Mouse (Mus musculus) forebrain, embryonic 11.5 days (tissue): ENCODE results near the gene Map4k2. TPM values are rescaled to one million over a fixed set of nuclear protein-coding genes. Genes with fewer than 3 reads are reported as not detected.

Experiments used
- ATAC-seq: fragments of 200-750 bp; cut with Nextera tagmentation; replicated peaks from 2 replicates; pipeline ENCODE4 v1.8.0; 2017; ENCODE audit warnings: moderate TSS enrichment; ENCODE audit not compliant: low FRiP score
- DNase-seq: peaks from one replicate; pipeline ENCODE4 v3.0.0-alpha.2; 2017; ENCODE audit warnings: low spot score
- H3K27ac ChIP-seq: fragments of 300-500 bp; sonication (generic); 2 replicates; pipeline ENCODE4 v1.5.1; 2014; ENCODE audit warnings: low read depth, low read length
- H3K27me3 ChIP-seq: fragments of 300-500 bp; sonication (generic); 2 replicates; pipeline ENCODE4 v1.6.1; 2014; ENCODE audit warnings: mild to moderate bottlenecking, low read length, mixed read lengths; ENCODE audit not compliant: control insufficient read depth, insufficient read depth
- H3K36me3 ChIP-seq: fragments of 300-500 bp; sonication (generic); 2 replicates; pipeline ENCODE4 v1.6.1; 2014; ENCODE audit warnings: mild to moderate bottlenecking, low read length, moderate library complexity, mixed read lengths; ENCODE audit not compliant: control insufficient read depth, insufficient read depth
- H3K4me1 ChIP-seq: fragments of 300-500 bp; sonication (generic); replicated peaks from 2 replicates; pipeline ENCODE4 v1.6.1; 2014; ENCODE audit warnings: low read length, mixed read lengths; ENCODE audit not compliant: control insufficient read depth, insufficient read depth
- H3K4me2 ChIP-seq: fragments of 300-500 bp; sonication (generic); 2 replicates; pipeline ENCODE4 v1.6.1; 2014; ENCODE audit warnings: low read depth, mild to moderate bottlenecking, low read length, moderate library complexity, mixed read lengths; ENCODE audit not compliant: severe bottlenecking
- H3K4me3 ChIP-seq: fragments of 300-500 bp; sonication (generic); 2 replicates; pipeline ENCODE4 v1.5.1; 2014; ENCODE audit warnings: low read depth, low read length
- H3K9ac ChIP-seq: fragments of 300-500 bp; sonication (generic); 2 replicates; pipeline ENCODE4 v1.6.1; 2014; ENCODE audit warnings: low read length
- H3K9me3 ChIP-seq: fragments of 300-500 bp; sonication (generic); 2 replicates; pipeline ENCODE4 v1.6.1; 2016; ENCODE audit warnings: low read length, mixed read lengths; ENCODE audit not compliant: control insufficient read depth
- WGBS: fragments of 180-500 bp; shearing (Covaris S2); extraction: QIAGEN DNeasy Blood & Tissue Kit; methylation state at CpG from one replicate; pipeline ENCODE4 v1.1.7; 2014; 5-methylcytosine and 5-hydroxymethylcytosine counted together
- polyA plus RNA-seq: library from polyadenylated mRNA; unstranded; fragments of >200 nt; fragmentation: Nextera tagmentation; extraction: Ambion mirVana; gene quantifications from 2 replicates; pipeline ENCODE4 v1.2.1, GENCODE M21; 2014

Map4k2 gene
- 11.8 and 13.7 TPM in 2 replicates for polyA plus RNA-seq

GRCm38 (mm10) chr19:6340524-6341452 is at the start of gene Map4k2:
Gene Map4k2, plus strand, starts transcription at chr19:6341135.
- H3K4me3 ChIP-seq: peak within 1 kb of the TSS; percentile 56
- H3K27me3 ChIP-seq: no peaks in the 10 kb centered on the region
- DNase-seq: peak; percentile 87
- ATAC-seq: peak; percentile 84
- peak within 1 kb of the TSS; percentile 64 for H3K9ac ChIP-seq
- H3K4me2 ChIP-seq: peak within 1 kb of the TSS; percentile 96
- H3K27ac ChIP-seq: no peak within 1 kb of the TSS
- no peaks in the 10 kb centered on the region for H3K9me3 ChIP-seq
- 8% methylated on average over 54 of the region's 72 CpGs for WGBS
- H3K36me3 ChIP-seq: peaks cover 4% of the 10 kb centered on the region; the same call in 1 of the 2 replicates
- H3K4me1 ChIP-seq: peaks cover 10% of the 10 kb centered on the region

GRCm38 (mm10) chr19:6292262-6292661 is 48.7 kb upstream of the Map4k2 start:
- ATAC-seq (no peak), DNase-seq (no peak)
- H3K27me3 ChIP-seq: no peaks in the 10 kb centered on the region
- no peak overlapping the region for H3K27ac ChIP-seq
- H3K4me1 ChIP-seq: 0 out of 2 replicates have a peak, but pooled peaks cover 2% of the 10 kb centered on the region
- 88% methylated on average over 5 of the region's 5 CpGs for WGBS
- peaks cover 3% of the 10 kb centered on the region for H3K36me3 ChIP-seq
- H3K4me3 ChIP-seq: no peak overlapping the region
- H3K9ac ChIP-seq: no peak overlapping the region
- H3K9me3 ChIP-seq: no peaks in the 10 kb centered on the region
- no peak overlapping the region for H3K4me2 ChIP-seq

GRCm38 (mm10) chr19:6294301-6294700 is 46.6 kb upstream of the Map4k2 start:
- H3K27ac ChIP-seq: no peak overlapping the region
- no peaks in the 10 kb centered on the region for H3K27me3 ChIP-seq
- H3K4me3 ChIP-seq: no peak overlapping the region
- no peak for ATAC-seq
- no peaks in the 10 kb centered on the region for H3K4me1 ChIP-seq
- H3K9me3 ChIP-seq: no peaks in the 10 kb centered on the region
- no peak overlapping the region for H3K4me2 ChIP-seq
- no peak overlapping the region for H3K9ac ChIP-seq
- H3K36me3 ChIP-seq: peaks cover 10% of the 10 kb centered on the region
- no peak for DNase-seq
- 96% methylated on average over 17 of the region's 17 CpGs for whole genome bisulfite sequencing

DNA sequence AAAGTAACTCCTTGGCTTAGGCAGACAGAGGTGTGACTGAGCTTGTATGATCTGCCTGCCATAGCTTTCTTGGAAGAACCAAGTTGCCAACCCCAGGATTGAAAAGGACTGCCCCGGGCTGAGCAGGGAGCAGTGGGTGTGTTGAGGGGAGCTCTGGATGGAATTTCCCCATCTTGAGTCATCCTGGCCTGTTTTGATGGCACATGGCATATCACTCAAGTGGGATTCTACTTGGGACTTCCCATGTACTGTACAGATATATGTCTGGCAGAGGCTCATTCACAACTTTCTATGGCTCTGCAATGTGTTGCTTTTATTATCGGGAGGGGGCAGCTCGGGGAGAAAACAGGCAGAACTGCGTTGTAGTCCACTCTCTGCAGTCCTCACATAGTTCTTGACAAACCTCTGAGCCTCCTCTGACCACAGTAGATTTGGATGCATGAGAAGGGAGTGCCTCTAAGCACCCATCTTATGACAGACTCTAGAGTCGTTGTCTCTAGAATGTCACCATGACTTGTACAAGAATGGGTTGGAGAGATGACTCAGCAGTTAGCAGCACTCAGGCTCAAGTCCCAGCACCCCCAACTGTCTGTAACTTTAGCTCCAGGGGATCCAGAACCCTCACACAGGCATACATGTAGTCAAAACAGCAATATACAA is 44.3 kb upstream of the Map4k2 start:
- H3K4me1 ChIP-seq: no peaks in the 10 kb centered on the region
- DNase-seq (no peak), ATAC-seq (no peak)
- H3K36me3 ChIP-seq: peaks cover 10% of the 10 kb centered on the region
- H3K9ac ChIP-seq: no peak overlapping the region
- 92% methylated on average over 5 of the region's 5 CpGs for whole genome bisulfite sequencing
- H3K27me3 ChIP-seq: no peaks in the 10 kb centered on the region
- H3K27ac ChIP-seq: no peak overlapping the region
- no peak overlapping the region for H3K4me3 ChIP-seq
- no peak overlapping the region for H3K4me2 ChIP-seq
- H3K9me3 ChIP-seq: no peaks in the 10 kb centered on the region

GRCm38 (mm10) chr19:6297641-6298040 is 43.3 kb upstream of the Map4k2 start:
- Histone ChIP-seq H3K4me2 (no peak overlapping the region), H3K9me3 (no peaks in the 10 kb centered on the region), H3K4me1 (no peaks in the 10 kb centered on the region), H3K4me3 (no peak overlapping the region), H3K36me3 (peaks cover 10% of the 10 kb centered on the region), H3K27me3 (no peaks in the 10 kb centered on the region), H3K9ac (no peak overlapping the region), H3K27ac (no peak overlapping the region)
- no peak for ATAC-seq
- WGBS: 93% methylated on average over 9 of the region's 9 CpGs
- no peak for DNase-seq

- Histone ChIP-seq H3K4me2 (no peak overlapping the region), H3K9ac (no peak overlapping the region), H3K27me3 (no peaks in the 10 kb centered on the region), H3K27ac (no peak overlapping the region), H3K4me1 (no peaks in the 10 kb centered on the region), H3K36me3 (peaks cover 10% of the 10 kb centered on the region), H3K9me3 (no peaks in the 10 kb centered on the region), H3K4me3 (no peak overlapping the region)
- no peak for ATAC-seq
- 78% methylated on average over 4 of the region's 4 CpGs for WGBS
- no peak for DNase-seq
Measured at GRCm38 (mm10) chr19:6299003-6299402, 41.9 kb upstream of the Map4k2 start.

DNA sequence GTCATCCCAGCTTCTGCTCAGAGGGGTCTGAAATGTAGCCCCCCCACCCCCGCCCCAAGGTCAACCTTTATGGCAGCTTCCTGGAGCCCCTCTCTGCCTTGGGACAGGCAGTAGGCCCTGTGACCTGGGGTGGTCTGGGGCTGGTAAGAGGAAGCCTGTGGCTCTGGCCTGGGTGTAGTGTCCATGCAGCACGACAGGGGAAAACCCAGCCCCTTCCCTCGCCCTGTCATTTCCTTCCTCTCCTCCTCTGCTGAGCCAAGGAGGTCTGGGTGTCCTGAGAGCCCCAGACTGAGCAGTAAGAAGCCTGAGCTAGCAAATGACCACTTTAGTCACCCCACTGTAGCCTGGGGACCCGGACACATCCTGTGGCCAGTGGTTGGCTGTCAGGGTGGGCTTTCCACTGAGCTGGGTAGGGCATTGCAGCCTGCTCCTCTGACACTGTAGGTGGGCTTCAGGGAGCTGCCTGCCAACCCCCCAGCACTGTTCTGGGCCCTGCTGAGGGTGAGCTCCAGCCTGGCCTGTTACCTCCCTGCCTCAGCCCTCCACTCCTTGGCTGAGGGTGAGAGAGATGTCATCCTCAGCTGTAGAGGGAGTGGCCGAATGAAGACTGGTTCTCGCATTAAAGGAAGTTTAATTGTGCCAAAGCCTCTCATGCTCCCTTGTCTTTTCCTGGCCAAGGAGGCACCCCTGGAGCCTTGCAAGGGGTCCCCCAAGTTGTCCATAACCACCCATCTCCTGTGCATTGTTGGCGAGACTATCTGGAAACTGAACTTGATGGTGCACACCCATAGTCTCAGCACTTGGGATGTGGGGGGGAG is 41.3 kb upstream of the Map4k2 start:
- ATAC-seq: no peak
- Histone ChIP-seq H3K27ac (no peak overlapping the region), H3K36me3 (peaks cover 10% of the 10 kb centered on the region), H3K4me1 (no peaks in the 10 kb centered on the region), H3K4me2 (no peak overlapping the region), H3K27me3 (no peaks in the 10 kb centered on the region), H3K9me3 (no peaks in the 10 kb centered on the region), H3K4me3 (no peak overlapping the region), H3K9ac (no peak overlapping the region)
- 90% methylated on average over 7 of the region's 7 CpGs for WGBS
- DNase-seq: no peak

- Histone ChIP-seq H3K4me2 (no peak overlapping the region), H3K9me3 (no peaks in the 10 kb centered on the region), H3K4me3 (no peak overlapping the region), H3K36me3 (peaks cover 8% of the 10 kb centered on the region), H3K27me3 (no peaks in the 10 kb centered on the region), H3K4me1 (no peaks in the 10 kb centered on the region), H3K27ac (no peak overlapping the region), H3K9ac (no peak overlapping the region)
- ATAC-seq: no peak
- WGBS: 85% methylated on average over 7 of the region's 7 CpGs
- DNase-seq: no peak
Measured at GRCm38 (mm10) chr19:6300402-6300841, 40.5 kb upstream of the Map4k2 start.
